Comparison of ENCODE assay signal across 11 mouse cellular contexts in the genomic region with DNA sequence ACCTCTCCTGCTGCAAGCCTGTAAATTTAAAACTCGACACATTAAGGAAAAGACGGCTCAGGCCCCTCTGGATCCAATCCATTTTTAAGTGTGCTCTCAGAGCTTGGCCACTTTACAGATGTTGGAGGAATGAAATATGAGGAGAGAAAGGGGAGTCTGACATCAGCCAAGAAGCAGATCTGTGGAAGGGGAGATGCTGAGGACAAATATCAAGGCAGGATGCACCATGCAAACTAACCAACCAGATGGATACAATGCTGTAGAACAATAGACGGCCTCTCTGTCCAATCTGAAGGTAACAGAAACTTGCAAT.
A peak's percentile ranks its signal among the peaks of the same experiment; 100 is the strongest.
DNase-seq lines count a peak whose midpoint lies in the region; ATAC-seq and TF ChIP-seq lines count a peak whose summit lies in the region.
"Had no signal": no experiment of that assay in that cellular context is flagged by ENCODE, and none has a peak within 500 bp of the region (broad histone marks: within the 10 kb centered on the region; RNA-seq: fewer than 3 reads in every experiment).

No protein-coding gene starts in this region.

- no peak overlapping the region for H3K4me2 ChIP-seq in hindbrain, embryonic 11.5 days (replicated peaks; ENCODE audit: low read depth, low read length)
- H3K4me2 ChIP-seq in midbrain, embryonic 11.5 days: peak overlapping the region; percentile 30; the same call in 1 of the 2 replicates

- no peaks in the 10 kb centered on the region for H3K9me3 ChIP-seq in ES-Bruce4 (replicated peaks; ENCODE audit: control insufficient read depth, insufficient read depth, low read length, poor library complexity, severe bottlenecking)
- no peaks in the 10 kb centered on the region for H3K9me3 ChIP-seq in embryonic facial prominence, embryonic 10.5 days
- no peaks in the 10 kb centered on the region for H3K9me3 ChIP-seq in hindbrain, embryonic 11.5 days (ENCODE audit: control insufficient read depth, low read length)
- no peaks in the 10 kb centered on the region for H3K9me3 ChIP-seq in midbrain, embryonic 11.5 days (ENCODE audit: control insufficient read depth, low read length)

- TF ChIP-seq EP300 in ES-Bruce4 (IDR thresholded peaks at IDR 0.05; ENCODE audit: insufficient read depth, low read depth, low read length): no peak

- no peak overlapping the region for H3K4me3 ChIP-seq in ES-Bruce4 (ENCODE audit: low read depth, low read length)
- no peak overlapping the region for H3K4me3 ChIP-seq in embryonic facial prominence, embryonic 10.5 days
- H3K4me3 ChIP-seq in hindbrain, embryonic 11.5 days (ENCODE audit: low read depth, low read length): no peak overlapping the region
- no peak overlapping the region for H3K4me3 ChIP-seq in midbrain, embryonic 11.5 days (ENCODE audit: low read depth, low read length)
- H3K4me3 ChIP-seq: heart, adult 2 months had no signal

- no peak overlapping the region for H3K9ac ChIP-seq in ES-Bruce4 (ENCODE audit: low read depth, poor library complexity, severe bottlenecking)
- no peak overlapping the region for H3K9ac ChIP-seq in hindbrain, embryonic 11.5 days (ENCODE audit: low read depth, low read length)
- peak overlapping the region; percentile 18 for H3K9ac ChIP-seq in midbrain, embryonic 11.5 days (ENCODE audit: low read length)

- intact Hi-C loops in left cerebral cortex, postnatal 4 days (cut with DNase I): no loop called here

- H3K36me3 ChIP-seq in ES-Bruce4 (ENCODE audit: control insufficient read depth, insufficient read depth, low read length, poor library complexity, severe bottlenecking): no peaks in the 10 kb centered on the region
- H3K36me3 ChIP-seq in embryonic facial prominence, embryonic 10.5 days (replicated peaks): no peaks in the 10 kb centered on the region
- H3K36me3 ChIP-seq in hindbrain, embryonic 11.5 days (ENCODE audit: control insufficient read depth, insufficient read depth, low read length): no peaks in the 10 kb centered on the region
- no peaks in the 10 kb centered on the region for H3K36me3 ChIP-seq in midbrain, embryonic 11.5 days (ENCODE audit: control insufficient read depth, insufficient read depth, low read length)

- TF ChIP-seq CTCF in ES-Bruce4 (IDR thresholded peaks at IDR 0.05; ENCODE audit: low read depth, low read length): no peak

- WGBS in embryonic facial prominence, embryonic 10.5 days: 57% methylated on average over 3 of the region's 3 CpGs
- 49% methylated on average over 3 of the region's 3 CpGs for WGBS in hindbrain, embryonic 11.5 days
- WGBS in midbrain, embryonic 11.5 days: 21% methylated on average over 3 of the region's 3 CpGs

- peak overlapping the region; percentile 19; the same call in 1 of the 2 replicates for H3K27ac ChIP-seq in ES-Bruce4 (ENCODE audit: insufficient read depth, low read length)
- peak overlapping the region; percentile 35 for H3K27ac ChIP-seq in embryonic facial prominence, embryonic 10.5 days (replicated peaks)
- H3K27ac ChIP-seq in hindbrain, embryonic 11.5 days (ENCODE audit: low read depth, low read length): peak overlapping the region; percentile 67; the same call in 1 of the 2 replicates
- H3K27ac ChIP-seq in midbrain, embryonic 11.5 days (ENCODE audit: low read depth, low read length): peak overlapping the region; percentile 77
- H3K27ac ChIP-seq: heart, adult 2 months; macrophage had no signal

- no peaks in the 10 kb centered on the region for H3K4me1 ChIP-seq in ES-Bruce4 (ENCODE audit: control insufficient read depth, insufficient read depth, low read length)
- H3K4me1 ChIP-seq in embryonic facial prominence, embryonic 10.5 days: peaks cover 50% of the 10 kb centered on the region
- peaks cover 11% of the 10 kb centered on the region for H3K4me1 ChIP-seq in hindbrain, embryonic 11.5 days (replicated peaks; ENCODE audit: control insufficient read depth, insufficient read depth, low read length)
- peaks cover 58% of the 10 kb centered on the region for H3K4me1 ChIP-seq in midbrain, embryonic 11.5 days (ENCODE audit: control insufficient read depth, insufficient read depth, low read length)

- DNase-seq in embryonic facial prominence, embryonic 10.5 days (ENCODE audit: low spot score): no peak
- DNase-seq in hindbrain, embryonic 11.5 days (ENCODE audit: low spot score): no peak
- DNase-seq in midbrain, embryonic 11.5 days (ENCODE audit: low spot score, missing footprints): peak; percentile 90
- no peak for DNase-seq in spleen, adult 12 weeks (ENCODE audit: low spot score)
- no peak for DNase-seq in cerebellum, postnatal 25 days
- no peak for DNase-seq in left cerebral cortex, postnatal 4 days
- DNase-seq in kidney, postnatal 10 days: no peak
- DNase-seq: cerebellum, adult 2 months; heart, adult 2 months had no signal

- no peaks in the 10 kb centered on the region for H3K27me3 ChIP-seq in ES-Bruce4 (ENCODE audit: control insufficient read depth, insufficient read depth, low read length, poor library complexity, severe bottlenecking)
- H3K27me3 ChIP-seq in embryonic facial prominence, embryonic 10.5 days (replicated peaks; ENCODE audit: low read depth, poor library complexity, severe bottlenecking): no peaks in the 10 kb centered on the region
- no peaks in the 10 kb centered on the region for H3K27me3 ChIP-seq in hindbrain, embryonic 11.5 days (ENCODE audit: control insufficient read depth, insufficient read depth, low read length)
- H3K27me3 ChIP-seq in midbrain, embryonic 11.5 days (ENCODE audit: control insufficient read depth, insufficient read depth, low read length): no peaks in the 10 kb centered on the region

- no peak for TF ChIP-seq POLR2A in ES-Bruce4 (IDR thresholded peaks at IDR 0.05; ENCODE audit: insufficient read depth, low read length)

- ATAC-seq in hindbrain, embryonic 11.5 days (ENCODE audit: low FRiP score): no peak
- ATAC-seq in midbrain, embryonic 11.5 days (ENCODE audit: low FRiP score): no peak

Comparison
In these comparisons a context has a peak if more than half of its experiments do, and no peak if none do; other contexts are left out.
1. H3K27ac ChIP-seq: peak in every context shown above with its lines; median percentile 77 in midbrain, embryonic 11.5 days; 67 in hindbrain, embryonic 11.5 days; 35 in embryonic facial prominence, embryonic 10.5 days; 19 in ES-Bruce4.